Mouse (Mus musculus) testis, postnatal 10 days (tissue): ENCODE measurements around the gene Ly6g6e.
"Not testable (repeated sequence)": the region's sequence is repeated elsewhere in the genome, so short reads cannot be mapped to it uniquely, and the experiment has no call there.

Experiments used
- DNase-seq: peaks from one replicate; pipeline ENCODE4 v3.0.0; 2021; ENCODE audit warnings: low spot score

Gene Ly6g6e

DNA sequence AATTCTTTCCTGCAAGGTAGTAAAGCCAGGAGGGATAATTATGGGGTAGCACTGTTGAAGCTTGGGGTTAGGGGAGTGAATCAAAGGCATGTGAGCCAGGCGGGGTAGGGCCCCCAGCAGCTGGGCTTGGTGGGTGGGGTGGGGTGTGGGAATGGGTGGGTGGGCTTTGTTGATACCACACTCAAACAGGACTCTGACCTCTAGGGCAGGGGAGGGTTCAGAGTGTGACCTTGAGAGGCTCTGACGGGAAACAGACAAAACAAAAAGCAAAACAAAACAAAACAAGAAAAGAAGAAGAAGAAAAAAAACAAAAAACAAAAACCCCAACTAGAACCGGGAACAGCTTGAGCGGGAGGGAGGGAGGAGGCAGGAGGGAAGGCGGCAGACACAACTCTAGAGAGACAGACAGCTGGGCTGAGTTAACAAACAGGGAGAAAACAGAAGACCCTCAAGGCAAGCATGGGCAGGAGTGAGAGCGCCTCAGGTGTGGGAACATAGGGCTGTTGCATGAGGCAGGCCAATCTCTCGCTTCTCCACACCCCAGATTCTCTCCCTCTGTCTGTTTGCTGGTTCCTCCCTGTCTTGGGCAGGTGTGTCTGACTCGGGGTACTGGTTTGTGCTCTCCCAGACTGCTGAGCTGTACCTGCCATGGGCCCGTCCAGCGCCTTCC lies at the start of gene Ly6g6e:
Gene Ly6g6e, plus strand, starts transcription at position 396 of the 670 bp plus-strand sequence.
- DNase-seq = no peak

DNA sequence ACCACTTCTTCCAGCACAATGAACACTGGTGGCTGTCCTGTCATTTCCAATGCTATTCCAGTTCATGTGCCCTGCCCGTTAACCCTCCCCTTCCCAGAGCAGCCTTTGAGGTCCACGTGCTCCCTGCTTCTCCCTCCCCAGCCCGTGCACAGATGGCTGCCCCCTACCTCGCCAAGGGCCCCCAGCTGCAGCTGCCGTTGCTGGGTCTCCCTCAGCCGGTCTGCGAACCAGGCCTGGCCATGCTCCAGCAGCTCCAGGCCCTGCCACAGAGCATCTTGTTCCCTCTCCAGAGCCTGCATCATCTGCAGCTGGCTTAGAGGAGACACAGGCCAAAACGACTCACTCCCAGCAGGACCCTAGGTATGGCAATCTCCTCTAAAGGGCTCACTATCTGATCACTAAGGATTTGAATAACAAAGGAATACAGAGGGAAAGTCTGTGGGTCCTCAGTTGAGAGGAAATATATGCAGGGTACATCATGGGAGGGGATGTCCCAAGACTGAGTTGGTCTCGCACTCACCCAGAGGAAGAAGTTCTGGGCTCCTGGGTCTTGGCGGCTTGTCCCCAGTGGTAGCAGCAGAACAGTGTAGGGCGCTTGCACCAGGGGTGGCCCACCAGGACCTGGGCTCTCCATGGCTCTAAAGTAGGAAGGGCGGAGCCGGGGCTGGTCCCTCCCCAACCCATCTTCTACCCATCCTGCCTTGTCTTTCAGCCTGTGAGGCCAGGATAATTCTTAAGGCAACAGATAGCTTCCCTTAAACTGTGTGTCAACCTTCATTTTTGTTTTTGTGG lies 49.2 kb upstream of the Ly6g6e start, which contains the start of gene Sapcd1:
Gene Sapcd1, minus strand, starts transcription at position 740 of the 792 bp plus-strand sequence.
- peak; percentile 77 for DNase-seq

DNA sequence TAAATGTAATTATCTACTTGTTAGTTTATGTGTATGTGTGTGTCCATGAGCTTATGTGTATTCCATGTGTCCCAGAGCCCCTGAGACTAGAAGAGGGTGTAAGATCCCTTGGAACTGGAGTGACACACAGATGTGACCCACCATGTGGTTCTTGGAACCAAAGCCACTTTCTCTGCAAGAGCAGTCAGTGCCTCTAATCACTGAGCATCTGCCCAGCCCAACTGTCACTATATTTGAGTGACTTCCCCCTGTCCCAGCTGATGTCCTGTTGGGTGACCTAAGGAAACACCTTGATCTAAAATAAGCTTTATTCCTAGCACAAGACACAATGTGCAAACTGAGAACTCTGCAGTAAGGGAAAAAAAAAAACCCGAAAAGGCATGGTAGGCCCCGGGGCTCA lies 48.4 kb upstream of the Ly6g6e start:
- no peak for DNase-seq

DNA sequence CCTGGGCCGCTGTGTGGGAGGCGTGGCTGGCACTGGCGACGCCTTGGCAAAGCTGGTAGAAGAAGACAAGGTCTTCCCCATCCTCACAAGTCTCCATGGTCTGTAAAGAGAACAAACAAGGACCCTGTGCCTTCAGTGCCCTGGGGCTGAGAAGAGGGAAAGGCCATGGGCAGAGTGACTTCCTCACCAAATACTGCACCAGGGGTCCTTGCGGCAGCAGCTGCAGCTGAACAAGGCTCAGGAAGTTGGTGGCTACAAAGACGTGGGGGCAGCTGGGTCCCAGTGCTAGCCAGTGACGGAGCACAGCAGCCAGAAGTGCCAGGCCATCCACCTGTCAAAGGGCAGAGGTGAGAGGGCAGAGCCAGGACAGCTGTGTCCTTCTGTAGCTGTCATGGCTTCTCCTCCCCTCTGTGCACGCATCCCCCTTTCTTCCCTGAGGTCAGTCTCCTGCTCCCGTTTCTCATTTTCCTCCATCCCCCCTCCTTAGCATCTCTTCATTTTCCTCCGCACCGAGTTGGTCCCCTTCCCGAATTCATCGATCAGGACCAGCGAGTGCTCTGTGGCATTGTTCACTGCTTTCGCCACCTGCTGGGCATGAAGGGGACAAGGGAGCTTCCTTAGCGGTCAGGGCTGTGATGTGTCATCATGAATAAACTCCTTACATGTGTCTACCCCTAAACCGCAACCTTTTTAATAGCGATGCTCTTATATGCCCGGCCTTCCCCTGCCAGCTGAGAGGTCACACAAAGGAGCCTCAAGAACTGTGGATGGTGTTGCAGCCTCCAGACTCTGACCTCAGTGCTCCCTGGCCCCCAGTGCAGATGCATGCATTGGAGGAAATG lies 46.8 kb upstream of the Ly6g6e start:
- DNase-seq = no peak

GRCm38 (mm10) chr17:35031272-35031671 lies 45.4 kb upstream of the Ly6g6e start:
- DNase-seq = no peak

- DNase-seq = no peak
Measured at GRCm38 (mm10) chr17:35031880-35032279, 44.8 kb upstream of the Ly6g6e start.

- no peak for DNase-seq
Measured at GRCm38 (mm10) chr17:35032323-35032870, 44.3 kb upstream of the Ly6g6e start.

- DNase-seq = not testable (repeated sequence)
Measured at GRCm38 (mm10) chr17:35033703-35034102, 43.0 kb upstream of the Ly6g6e start.

DNA sequence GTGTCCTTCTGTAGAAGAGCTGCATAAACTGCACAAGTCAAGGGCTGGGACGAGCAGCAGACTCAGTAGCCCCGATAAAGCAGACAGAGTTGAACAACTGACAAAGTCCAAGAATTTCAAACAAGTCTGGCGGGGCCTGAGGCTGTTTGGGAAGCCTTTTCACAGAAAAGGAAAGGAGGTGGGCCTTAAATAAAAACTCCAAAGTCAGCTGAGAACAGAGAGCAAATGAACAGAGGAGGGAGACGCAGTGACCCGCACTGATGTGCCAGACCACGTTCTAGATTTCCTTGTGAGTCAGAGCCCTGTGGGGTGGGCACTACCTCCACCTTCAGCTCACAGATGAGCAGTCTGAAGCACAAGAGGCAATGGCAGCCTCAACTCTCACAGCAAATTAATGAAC lies 41.8 kb upstream of the Ly6g6e start:
- DNase-seq = no peak

DNA sequence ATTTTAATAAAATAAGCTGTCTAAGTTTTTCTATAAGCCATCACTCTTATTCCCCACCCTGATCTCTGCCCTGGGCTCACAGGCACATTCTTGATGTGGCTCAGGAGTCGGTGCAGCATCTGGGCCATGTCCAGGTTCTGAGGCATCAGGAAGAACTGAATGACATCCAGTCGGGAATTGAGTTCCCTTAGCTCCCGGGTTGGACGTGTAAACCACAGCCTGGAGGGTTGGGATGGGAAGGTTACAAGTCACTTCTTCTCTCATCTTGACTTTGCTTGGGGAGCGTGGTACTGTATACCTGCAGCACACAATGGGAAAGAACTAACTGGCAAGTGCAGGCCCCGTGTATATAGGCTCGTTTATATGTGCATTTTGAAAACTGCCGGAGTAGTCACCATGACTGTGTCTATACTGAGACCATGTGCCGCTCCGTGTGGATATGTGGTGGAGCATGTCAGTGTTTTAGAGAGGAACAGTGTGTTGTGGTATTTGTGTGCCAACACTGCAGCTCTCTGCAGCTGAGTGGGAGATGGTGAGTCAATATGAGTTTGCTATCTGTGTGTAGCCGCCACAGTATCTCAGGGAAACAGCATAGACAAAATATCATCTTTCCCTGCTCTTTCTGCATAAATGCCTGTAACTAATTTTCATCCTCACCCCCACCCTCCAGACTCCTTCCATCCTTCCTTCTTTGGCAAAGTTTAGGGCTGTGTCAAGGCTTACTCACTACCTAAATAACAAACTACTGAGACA lies 37.4 kb upstream of the Ly6g6e start:
- no peak for DNase-seq

- no peak for DNase-seq
Measured at GRCm38 (mm10) chr17:35043794-35044193, 32.9 kb upstream of the Ly6g6e start.

- DNase-seq = no peak
Measured at GRCm38 (mm10) chr17:35044904-35045806, 31.5 kb upstream of the Ly6g6e start.

DNA sequence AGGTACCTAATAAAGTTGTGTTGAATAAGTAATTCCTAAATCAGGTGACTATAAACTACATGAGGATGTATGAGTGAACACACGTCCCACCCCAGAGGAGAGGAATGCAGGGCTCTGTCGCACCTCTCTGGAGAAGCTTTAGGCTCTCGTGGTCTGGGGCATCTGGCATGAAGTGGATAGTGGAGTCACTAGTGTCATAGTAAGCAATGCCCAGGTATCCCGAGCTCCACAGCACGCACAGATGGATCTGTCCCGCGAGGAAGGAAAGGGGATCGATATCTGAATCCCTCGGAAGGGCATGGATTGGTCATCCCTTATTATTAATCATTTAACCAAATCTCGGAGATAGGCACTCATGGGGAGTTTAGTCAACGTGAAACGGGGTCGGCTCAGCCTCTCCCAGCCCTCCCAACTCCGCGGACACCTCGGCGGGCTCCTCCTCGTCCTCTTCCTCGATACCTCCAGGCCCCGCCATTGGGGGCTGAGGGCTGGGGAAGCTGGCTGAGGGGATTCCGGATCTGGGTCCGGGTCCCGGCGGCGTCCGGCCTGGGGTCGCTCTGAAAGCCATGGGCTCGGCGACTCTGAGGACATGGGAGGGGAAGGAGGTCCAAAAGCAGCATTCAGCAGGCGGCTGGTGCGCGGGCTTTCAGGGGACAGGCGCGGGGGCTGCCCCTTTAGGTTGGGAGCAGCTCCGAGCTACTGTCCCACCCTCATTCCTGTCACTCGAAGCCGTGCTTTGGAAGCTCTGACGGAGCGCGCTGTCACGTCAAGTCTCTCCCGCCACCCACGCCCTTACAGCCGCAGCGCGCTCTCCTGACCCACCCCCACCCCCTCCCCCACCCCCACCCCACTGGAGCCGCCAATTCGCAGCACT lies 30.7 kb upstream of the Ly6g6e start:
- DNase-seq = no peak

DNA sequence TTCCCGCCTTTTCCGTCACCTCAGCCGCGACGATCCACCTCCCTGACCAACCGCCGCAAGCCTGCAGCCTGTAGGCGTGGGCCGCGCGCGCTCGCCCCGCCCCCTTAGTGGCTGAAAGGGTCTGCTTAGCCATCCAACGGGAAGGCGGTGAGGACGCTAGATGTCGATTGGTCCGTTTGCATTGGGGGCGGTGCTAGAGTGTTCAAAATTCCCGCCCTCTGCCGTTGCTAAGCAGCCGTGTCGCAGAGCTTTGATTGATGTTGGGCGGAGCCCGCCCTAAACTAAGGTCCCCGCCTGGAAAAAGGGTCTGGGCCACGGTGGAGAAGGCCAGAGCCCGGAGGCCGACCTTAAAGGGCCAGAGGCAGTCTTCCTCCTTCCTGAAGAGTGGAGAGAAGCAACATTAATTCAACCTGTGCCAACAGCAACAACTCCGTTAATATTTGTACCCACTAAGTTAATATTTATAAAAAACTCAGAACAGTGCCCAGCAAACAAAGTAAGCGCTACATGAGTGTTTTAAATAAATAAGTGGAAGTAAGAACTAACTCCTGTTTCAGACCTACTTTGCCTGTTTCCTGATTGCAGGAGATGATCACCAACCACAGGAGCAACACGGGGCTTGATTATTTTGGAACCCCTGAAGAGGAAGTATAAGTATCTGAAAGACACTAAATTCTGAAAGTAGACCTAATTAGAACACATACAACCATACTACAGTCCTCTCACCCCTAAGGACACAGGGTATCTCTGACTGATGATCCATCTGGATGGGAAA lies 29.8 kb upstream of the Ly6g6e start, which contains the start of gene Msh5:
Gene Msh5, minus strand, starts transcription at position 65 of the 775 bp plus-strand sequence.
- peak; percentile 99 for DNase-seq

DNA sequence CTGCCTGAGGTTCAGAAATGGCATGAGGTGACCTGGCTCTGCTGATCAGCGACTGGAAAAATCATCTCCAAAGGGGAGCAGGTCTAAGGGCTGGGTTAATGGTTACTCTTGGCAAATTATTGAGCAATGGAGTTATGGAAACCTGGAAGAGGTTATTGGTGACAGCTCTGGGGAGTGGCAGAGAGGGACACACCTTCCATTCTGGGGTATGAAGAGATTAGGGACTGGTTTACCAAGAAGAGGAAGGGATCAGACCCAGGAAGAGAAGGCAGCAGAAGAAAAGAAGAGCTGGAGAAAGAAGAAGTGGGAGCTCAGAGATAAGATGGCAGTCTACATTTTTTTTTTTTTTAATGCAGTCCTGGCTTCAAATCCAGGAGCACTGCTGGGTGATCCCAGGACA lies 29.0 kb upstream of the Ly6g6e start:
- no peak for DNase-seq

DNA sequence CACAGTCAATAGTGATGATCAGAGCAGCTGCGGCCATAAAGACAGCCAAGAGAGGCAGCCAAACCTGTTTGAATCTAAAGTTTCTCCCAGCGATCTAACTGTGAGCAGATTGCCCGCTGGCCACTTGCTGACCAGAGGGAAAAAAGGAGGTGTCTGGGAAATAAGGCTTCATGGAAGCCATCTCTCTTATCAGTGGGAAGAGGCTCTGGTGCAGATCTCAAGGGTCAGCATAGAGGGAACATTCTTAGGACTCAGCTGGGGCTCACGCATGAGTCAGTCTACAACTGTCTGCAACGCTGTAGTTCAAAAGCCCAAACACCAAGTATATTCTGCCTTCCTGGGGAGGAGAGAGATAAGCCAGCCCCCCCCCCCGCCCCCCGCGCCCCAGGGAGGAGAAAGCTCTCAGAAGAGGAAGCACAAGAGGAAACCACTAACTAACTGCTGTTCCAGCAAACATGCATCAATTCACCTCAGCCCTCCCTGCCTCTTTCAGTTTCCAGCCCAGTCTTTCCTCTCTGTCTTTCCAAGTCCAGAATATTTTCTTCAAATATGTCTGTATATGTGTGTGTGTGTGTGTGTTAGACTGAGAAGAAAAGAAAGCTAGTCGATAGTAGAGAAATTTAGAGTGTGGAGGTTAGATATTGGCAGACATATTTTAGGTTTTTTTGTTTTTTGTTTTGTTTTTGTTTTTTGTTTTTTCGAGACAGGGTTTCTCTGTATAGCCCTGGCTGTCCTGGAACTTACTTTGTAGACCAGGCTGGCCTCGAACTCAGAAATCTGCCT lies 28.4 kb upstream of the Ly6g6e start:
- no peak for DNase-seq

DNA sequence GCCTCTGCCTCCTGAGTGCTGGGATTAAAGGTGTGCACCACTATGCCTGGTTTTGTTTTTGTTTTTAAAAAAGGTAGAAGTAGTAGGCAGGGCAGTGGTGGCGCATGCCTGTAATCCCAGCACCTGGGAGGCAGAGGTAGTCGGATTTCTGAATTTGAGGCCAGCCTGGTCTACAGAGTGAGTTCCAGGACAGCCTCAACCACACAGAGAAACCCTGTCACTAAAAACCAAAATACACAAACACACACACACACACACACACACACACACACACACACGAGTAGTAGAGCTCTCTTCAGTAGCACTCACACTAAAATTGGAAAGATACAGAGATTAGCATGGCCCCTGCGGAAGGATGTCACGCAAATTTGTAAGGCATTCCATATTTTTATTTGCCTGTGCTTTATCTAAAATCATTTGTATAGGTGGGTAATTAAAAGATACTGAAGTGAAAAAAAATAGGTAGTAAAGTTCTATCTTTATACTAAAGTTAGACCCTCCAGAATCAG lies 27.7 kb upstream of the Ly6g6e start:
- DNase-seq = no peak
